In genomic region chr3:124320398-124320797, GRCm38 (mm10) we compare ENCODE assay signal across 8 mouse cellular contexts. TPM values are rescaled to one million over a fixed set of nuclear protein-coding genes. Genes with fewer than 3 reads are reported as not detected.
DNase-seq lines count a peak whose midpoint lies in the region; ATAC-seq and TF ChIP-seq lines count a peak whose summit lies in the region.

No protein-coding gene starts in this region.

- peak overlapping the region; percentile 76 for H3K4me2 ChIP-seq in kidney, postnatal 0 days (ENCODE audit: low read length)
- H3K4me2 ChIP-seq in embryonic facial prominence, embryonic 11.5 days (ENCODE audit: low read depth, low read length): peak overlapping the region; percentile 58
- peak overlapping the region; percentile 76 for H3K4me2 ChIP-seq in hindbrain, embryonic 13.5 days
- peak overlapping the region; percentile 68 for H3K4me2 ChIP-seq in midbrain, embryonic 15.5 days

- H3K36me3 ChIP-seq in kidney, postnatal 0 days (ENCODE audit: insufficient read depth, low read length): no peaks in the 10 kb centered on the region
- H3K36me3 ChIP-seq in embryonic facial prominence, embryonic 11.5 days (replicated peaks; ENCODE audit: control insufficient read depth, insufficient read depth, low read depth, low read length): no peaks in the 10 kb centered on the region
- H3K36me3 ChIP-seq in hindbrain, embryonic 13.5 days: peaks cover 5% of the 10 kb centered on the region; the same call in 1 of the 2 replicates
- H3K36me3 ChIP-seq in midbrain, embryonic 15.5 days (replicated peaks): no peaks in the 10 kb centered on the region

- peak overlapping the region; percentile 49; the same call in 1 of the 2 replicates for H3K9ac ChIP-seq in kidney, postnatal 0 days (ENCODE audit: low read depth, low read length)
- peak overlapping the region; percentile 73 for H3K9ac ChIP-seq in embryonic facial prominence, embryonic 11.5 days (replicated peaks; ENCODE audit: low read length)
- H3K9ac ChIP-seq in hindbrain, embryonic 13.5 days: peak overlapping the region; percentile 79
- H3K9ac ChIP-seq in midbrain, embryonic 15.5 days: peak overlapping the region; percentile 67

- no peak for ATAC-seq in kidney, postnatal 0 days (replicated peaks; ENCODE audit: low FRiP score, low read depth)
- 0 out of 2 replicates have a peak, but pooled peaks have one; percentile 30 for ATAC-seq in embryonic facial prominence, embryonic 11.5 days (replicated peaks; ENCODE audit: insufficient number of reproducible peaks, low FRiP score, low TSS enrichment, low read depth)
- peak; percentile 37 for ATAC-seq in hindbrain, embryonic 13.5 days (ENCODE audit: low FRiP score)
- ATAC-seq in midbrain, embryonic 15.5 days (replicated peaks): peak; percentile 53
- no peak; the same call in none of the 2 replicates for ATAC-seq in frontal cortex, adult (ENCODE audit: low TSS enrichment)

- H3K9me3 ChIP-seq in kidney, postnatal 0 days (replicated peaks; ENCODE audit: low read length): no peaks in the 10 kb centered on the region
- H3K9me3 ChIP-seq in embryonic facial prominence, embryonic 11.5 days (replicated peaks; ENCODE audit: control insufficient read depth, low read length): no peaks in the 10 kb centered on the region
- no peaks in the 10 kb centered on the region for H3K9me3 ChIP-seq in hindbrain, embryonic 13.5 days
- H3K9me3 ChIP-seq in midbrain, embryonic 15.5 days: no peaks in the 10 kb centered on the region

- no peaks in the 10 kb centered on the region for H3K4me1 ChIP-seq in kidney, postnatal 0 days (replicated peaks; ENCODE audit: insufficient read depth, low read length)
- no peaks in the 10 kb centered on the region for H3K4me1 ChIP-seq in embryonic facial prominence, embryonic 11.5 days (ENCODE audit: control insufficient read depth, insufficient read depth, low read length)
- peaks cover 30% of the 10 kb centered on the region for H3K4me1 ChIP-seq in hindbrain, embryonic 13.5 days (replicated peaks)
- peaks cover 34% of the 10 kb centered on the region for H3K4me1 ChIP-seq in midbrain, embryonic 15.5 days

- no peak overlapping the region for H3K27ac ChIP-seq in kidney, postnatal 0 days
- no peak overlapping the region for H3K27ac ChIP-seq in embryonic facial prominence, embryonic 11.5 days (replicated peaks; ENCODE audit: low read depth, low read length)
- H3K27ac ChIP-seq in hindbrain, embryonic 13.5 days: peak overlapping the region; percentile 92
- peak overlapping the region; percentile 88 for H3K27ac ChIP-seq in midbrain, embryonic 15.5 days

- 20% methylated on average over 2 of the region's 2 CpGs for WGBS in kidney, postnatal 0 days
- WGBS in embryonic facial prominence, embryonic 11.5 days: 27% methylated on average over 2 of the region's 2 CpGs
- 14% methylated on average over 2 of the region's 2 CpGs for WGBS in hindbrain, embryonic 13.5 days
- 11% methylated on average over 2 of the region's 2 CpGs for WGBS in midbrain, embryonic 15.5 days

- DNase-seq in kidney, postnatal 0 days (ENCODE audit: low spot score): no peak
- DNase-seq in kidney, adult 18-20 months: no peak
- no peak for DNase-seq in embryonic facial prominence, embryonic 11.5 days (ENCODE audit: low spot score)
- no peak for DNase-seq in right cerebral cortex, adult 18-20 months
- DNase-seq in right cerebral cortex, postnatal 4 days: no peak

- H3K4me3 ChIP-seq in kidney, postnatal 0 days (replicated peaks; ENCODE audit: low read depth, low read length): peak overlapping the region; percentile 50
- H3K4me3 ChIP-seq in embryonic facial prominence, embryonic 11.5 days (ENCODE audit: low read depth, low read length): peak overlapping the region; percentile 57
- peak overlapping the region; percentile 65 for H3K4me3 ChIP-seq in hindbrain, embryonic 13.5 days
- peak overlapping the region; percentile 51 for H3K4me3 ChIP-seq in midbrain, embryonic 15.5 days

- H3K27me3 ChIP-seq in kidney, postnatal 0 days (ENCODE audit: insufficient read depth, low read length): no peaks in the 10 kb centered on the region
- H3K27me3 ChIP-seq in embryonic facial prominence, embryonic 11.5 days (ENCODE audit: control insufficient read depth, insufficient read depth, low read length): no peaks in the 10 kb centered on the region
- no peaks in the 10 kb centered on the region for H3K27me3 ChIP-seq in hindbrain, embryonic 13.5 days
- no peaks in the 10 kb centered on the region for H3K27me3 ChIP-seq in midbrain, embryonic 15.5 days (replicated peaks)

- TF ChIP-seq CTCF in kidney, postnatal 0 days (IDR thresholded peaks at IDR 0.05; ENCODE audit: low read depth): no peak

RNA-seq across cellular contexts. Expression of gene Tram1l1, which starts 0.3 kb away (rescaled TPM):
- polyA plus RNA-seq in kidney, postnatal 0 days (2015; fragmentation: Nextera tagmentation; extraction: Ambion mirVana): 4.8 and 5.4 TPM in 2 replicates
- 18.1 and 19.3 TPM in 2 replicates for polyA plus RNA-seq in embryonic facial prominence, embryonic 11.5 days (2014; fragmentation: Nextera tagmentation; extraction: Ambion mirVana)
- 49.2 and 49.6 TPM in 2 replicates for polyA plus RNA-seq in hindbrain, embryonic 13.5 days (2015; fragmentation: Nextera tagmentation; extraction: Ambion mirVana)
- 54.5 and 57.4 TPM in 2 replicates for polyA plus RNA-seq in midbrain, embryonic 15.5 days (2015; fragmentation: Nextera tagmentation; extraction: Ambion mirVana)

Comparison
In these comparisons a context has a peak if more than half of its experiments do, and no peak if none do; other contexts are left out.
1. ATAC-seq: peak in embryonic facial prominence, embryonic 11.5 days (single experiment), hindbrain, embryonic 13.5 days (single experiment) and midbrain, embryonic 15.5 days (single experiment); none in kidney, postnatal 0 days (single experiment) and frontal cortex, adult (single experiment).
2. H3K27ac ChIP-seq: peak in hindbrain, embryonic 13.5 days (single experiment) and midbrain, embryonic 15.5 days (single experiment); none in kidney, postnatal 0 days (single experiment) and embryonic facial prominence, embryonic 11.5 days (single experiment).
3. Peak in every context shown above with its lines, with median percentiles within 50 percentile points of each other: H3K4me2 ChIP-seq, H3K4me3 ChIP-seq and H3K9ac ChIP-seq.